Mouse (Mus musculus) right cerebral cortex, postnatal 36 days (tissue): ENCODE data around the gene Gm17175.
"Not testable (repeated sequence)": the region's sequence is repeated elsewhere in the genome, so short reads cannot be mapped to it uniquely, and the experiment has no call there.

ENCODE experiments used
- DNase-seq, 2 experiments: peaks; one replicate each; pipeline ENCODE4 v3.0.0; 2022; ENCODE audit warnings: low spot score in 2 of 2, mixed read lengths in 1 of 2

Gm17175 gene

GRCm38 (mm10) chr14:51573963-51574362 lies at the start of gene Gm17175:
TSS of gene Gm17175 (minus strand) at chr14:51574063.
- not testable (repeated sequence) for DNase-seq

GRCm38 (mm10) chr14:51611210-51611609 lies 37.3 kb upstream of the Gm17175 start, which contains the start of gene Gm17078:
TSS of gene Gm17078 (minus strand) at chr14:51611310.
- no peak for DNase-seq

GRCm38 (mm10) chr14:51592039-51592438 lies 18.2 kb upstream of the Gm17175 start, which contains the start of gene Gm17174:
TSS of gene Gm17174 (minus strand) at chr14:51592139.
- not testable (repeated sequence) for DNase-seq

- no peak for DNase-seq
Observed at GRCm38 (mm10) chr14:51552490-51552889, 21.4 kb downstream of the Gm17175 start, which contains the start of gene Gm5622. TSS of gene Gm5622 (plus strand) at chr14:51552790.
